Mouse (Mus musculus) layer of hippocampus, postnatal 25 days (tissue): ENCODE measurements around the gene Mrtfa. TPM values are rescaled to one million over a fixed set of nuclear protein-coding genes. Genes with fewer than 3 reads are reported as not detected.

ENCODE experiments used
- DNase-seq, 2 experiments: peaks; one replicate each; pipeline ENCODE4 v3.0.0; 2022; ENCODE audit warnings: mixed read lengths in 2 of 2, low spot score in 1 of 2; ENCODE audit errors: extremely low spot score in 1 of 2
- total RNA-seq, 2 experiments: library from RNA; stranded (reverse); gene quantifications; 2 replicates each; pipeline ENCODE4 v1.2.3; 2021

The Mrtfa gene
- total RNA-seq, 2 experiments from 2014 or later: 89.6 to 94.5 TPM

GRCm38 (mm10) chr15:81073751-81074150 is 116.8 kb downstream of the Mrtfa start:
- no peak for DNase-seq

DNA sequence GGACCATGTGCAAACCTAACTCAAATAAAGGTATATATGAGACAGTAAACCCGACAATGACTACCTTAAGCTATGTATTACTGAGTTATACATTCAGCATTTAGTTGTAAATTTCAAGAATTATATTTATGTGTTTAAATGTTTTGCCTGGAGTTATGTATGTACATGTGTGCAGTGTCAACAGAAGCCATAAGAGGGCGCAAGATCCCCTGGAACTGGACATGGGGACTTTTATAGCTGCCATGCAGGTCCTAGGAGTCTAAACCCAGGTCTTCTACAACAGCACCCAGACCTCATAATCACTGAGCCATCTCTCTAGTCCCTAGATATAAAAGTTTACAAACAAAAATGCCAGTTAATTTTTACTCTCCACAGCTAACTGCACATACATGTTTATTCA is 117.8 kb downstream of the Mrtfa start:
- DNase-seq: no peak

DNA sequence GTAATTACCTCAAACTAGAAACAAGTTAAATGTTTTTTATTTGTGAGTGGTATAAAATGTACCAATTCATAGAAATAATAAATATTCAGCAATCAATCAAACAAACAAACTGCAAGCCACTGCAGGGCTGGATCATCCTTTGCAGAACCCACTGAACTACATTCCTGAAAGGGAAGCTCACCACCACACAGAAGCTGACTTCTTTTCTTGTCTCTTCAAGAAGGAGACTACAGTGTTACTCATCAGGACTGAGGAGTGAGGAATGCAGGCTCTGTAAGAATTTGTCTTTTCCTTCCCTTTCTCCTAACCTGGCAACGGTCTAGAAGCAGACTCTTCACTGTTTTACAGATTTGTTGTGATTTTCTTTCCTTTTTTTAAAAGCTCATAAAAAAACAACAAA is 120.1 kb downstream of the Mrtfa start:
- DNase-seq: no peak

- no peak for DNase-seq
These were observed 121.7 kb downstream of the Mrtfa start for GRCm38 (mm10) chr15:81068641-81069381.

- DNase-seq: no peak
These were observed 122.8 kb downstream of the Mrtfa start for GRCm38 (mm10) chr15:81067761-81068160.

DNA sequence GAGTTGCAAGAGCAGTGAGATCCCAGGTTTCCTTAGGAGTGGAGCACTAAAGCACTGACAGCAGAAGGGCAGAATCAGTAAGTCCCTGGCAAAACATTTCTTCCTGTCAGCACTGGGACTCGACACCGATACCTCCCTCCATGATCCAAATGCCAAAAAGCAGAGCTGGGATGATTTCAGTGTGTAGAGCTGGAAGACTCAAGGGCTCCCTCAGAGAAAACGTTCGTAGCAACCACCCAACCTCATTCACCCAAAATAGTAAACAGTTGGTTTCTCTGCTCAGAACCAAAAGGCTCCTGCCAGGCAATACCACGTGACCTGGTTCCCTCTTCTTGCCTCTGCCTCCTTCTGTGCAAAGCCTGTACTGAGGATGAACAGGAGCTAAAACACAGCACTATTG is 123.6 kb downstream of the Mrtfa start:
- DNase-seq: no peak

GRCm38 (mm10) chr15:81064661-81065060 is 125.9 kb downstream of the Mrtfa start:
- DNase-seq: no peak

- DNase-seq: no peak
These were observed 126.4 kb downstream of the Mrtfa start for GRCm38 (mm10) chr15:81064143-81064542.

GRCm38 (mm10) chr15:81062616-81063015 is 127.9 kb downstream of the Mrtfa start:
- peak in 1 of 2 experiments; percentile 30 for DNase-seq

- DNase-seq: no peak
These were observed 128.4 kb downstream of the Mrtfa start for GRCm38 (mm10) chr15:81062175-81062588.

DNA sequence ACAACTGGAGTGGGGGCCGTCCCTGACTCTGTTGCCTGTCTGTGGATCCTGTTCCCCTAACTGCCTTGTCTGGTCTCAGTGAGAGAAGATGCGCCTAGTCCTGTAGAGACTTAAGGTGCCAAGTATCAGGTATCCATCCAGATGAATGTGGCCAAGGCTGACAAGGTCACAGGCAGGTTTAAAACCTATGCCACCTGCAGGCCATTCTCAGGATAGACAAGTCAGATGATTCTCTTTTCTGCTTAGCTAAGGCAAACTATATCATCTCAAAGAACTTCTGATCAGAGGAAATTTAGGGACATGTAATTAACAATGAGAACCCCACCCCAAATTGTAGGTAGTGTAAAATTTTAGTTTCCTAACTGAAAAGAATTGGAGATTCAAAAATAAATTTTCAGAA is 129.6 kb downstream of the Mrtfa start:
- DNase-seq: no peak

- DNase-seq: no peak
These were observed 132.8 kb downstream of the Mrtfa start for GRCm38 (mm10) chr15:81057736-81058135.

DNA sequence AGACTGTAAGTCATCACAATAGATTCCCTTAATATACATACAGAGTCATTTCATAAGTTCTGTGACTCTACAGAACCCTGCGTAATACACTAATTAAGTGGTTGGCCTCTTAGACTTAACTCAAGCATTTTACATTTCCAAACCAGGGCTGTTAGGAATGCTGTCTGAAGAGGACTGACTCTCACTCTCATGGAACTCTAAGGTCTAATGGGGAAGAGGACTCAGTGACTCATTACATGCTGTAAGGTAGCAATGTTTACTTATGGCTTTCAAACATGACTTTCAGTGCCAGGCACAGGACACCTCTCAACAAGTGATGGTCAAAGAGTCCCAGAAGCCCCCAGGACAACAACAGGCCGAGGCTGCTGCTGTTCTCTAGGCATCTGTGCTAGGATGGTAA is 135.1 kb downstream of the Mrtfa start:
- DNase-seq: no peak

DNA sequence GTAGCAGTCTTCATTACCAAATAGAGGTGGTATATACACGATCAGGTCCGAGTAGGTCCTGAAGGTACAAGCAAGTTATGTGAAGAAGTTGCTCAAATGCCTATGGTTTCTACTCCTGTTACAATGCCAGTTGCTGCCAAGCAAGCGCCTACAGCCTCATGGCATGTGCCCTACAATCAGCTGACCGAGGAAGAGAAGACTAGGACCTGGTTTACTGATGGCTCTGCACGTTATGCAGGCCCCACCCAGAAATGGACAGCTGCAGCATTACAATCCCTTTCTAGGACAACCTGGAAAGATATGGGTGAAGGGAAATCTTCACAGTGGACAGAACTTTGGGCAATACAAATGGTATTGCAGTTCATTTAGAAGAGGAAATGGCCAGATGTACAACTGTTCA is 138.1 kb downstream of the Mrtfa start:
- DNase-seq: no peak

DNA sequence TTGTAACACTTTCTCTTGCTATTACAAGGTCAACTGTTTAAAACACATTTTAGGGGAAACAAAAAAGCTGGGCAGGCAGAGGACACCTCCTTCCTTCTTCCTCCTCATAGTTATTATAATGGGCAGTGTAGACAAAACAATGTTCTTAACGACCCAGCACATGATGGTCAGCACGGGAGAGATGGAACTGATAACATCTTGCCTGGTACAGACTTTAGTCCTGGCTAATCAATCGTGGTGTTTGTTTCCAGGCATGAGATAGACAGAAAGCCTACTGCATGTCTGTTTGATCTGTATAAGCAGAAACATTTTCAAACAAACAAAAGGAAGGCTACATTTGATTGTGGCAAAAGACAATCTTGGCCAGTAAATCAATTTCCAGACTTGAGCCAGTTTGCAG is 140.1 kb downstream of the Mrtfa start:
- no peak for DNase-seq

- peak in 1 of 2 experiments; percentile 36 for DNase-seq
These were observed 141.0 kb downstream of the Mrtfa start for GRCm38 (mm10) chr15:81049401-81050053.

DNA sequence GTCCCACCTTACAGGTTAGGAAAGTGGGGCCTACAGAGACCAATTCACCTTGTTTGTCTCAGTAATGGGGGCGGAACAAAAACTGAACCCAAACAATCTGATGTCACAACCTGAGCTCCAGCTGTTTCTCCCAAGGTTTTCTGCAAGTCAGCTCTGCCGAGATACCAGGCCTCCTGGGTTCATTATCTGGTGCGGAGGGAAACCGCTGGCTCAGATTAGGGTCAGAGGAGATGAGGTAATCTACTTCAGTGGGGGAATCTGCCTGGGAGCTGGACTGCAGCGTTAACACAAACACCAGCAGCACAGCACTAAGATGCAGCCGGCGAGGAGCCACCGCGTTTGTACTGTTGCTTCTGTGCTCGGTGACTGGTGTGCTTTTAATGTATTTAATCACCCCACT is 143.1 kb downstream of the Mrtfa start:
- DNase-seq: no peak

DNA sequence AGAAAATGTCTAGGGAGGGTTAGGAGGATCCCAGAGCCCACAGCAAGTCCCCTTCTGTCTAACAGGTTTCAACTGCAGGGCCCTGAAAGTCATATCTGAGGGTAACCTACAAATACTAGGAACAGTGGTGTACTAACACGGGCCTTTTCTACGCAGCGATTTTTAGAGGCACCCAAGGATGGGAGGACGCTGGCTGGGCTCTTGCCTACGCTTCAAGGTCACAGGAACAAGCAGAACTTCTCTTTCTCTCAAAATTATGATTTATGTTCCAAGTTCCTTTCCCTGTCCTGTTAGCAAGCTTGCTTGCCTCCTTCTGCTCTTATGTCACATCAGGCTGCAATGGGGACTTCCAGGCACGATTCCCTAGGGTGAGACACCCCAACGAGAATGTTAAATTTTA is 144.5 kb downstream of the Mrtfa start:
- DNase-seq: no peak

GRCm38 (mm10) chr15:81045336-81045735 is 145.2 kb downstream of the Mrtfa start:
- DNase-seq: no peak

GRCm38 (mm10) chr15:81044446-81044845 is 146.1 kb downstream of the Mrtfa start:
- DNase-seq: no peak

GRCm38 (mm10) chr15:81042276-81042931 is 148.2 kb downstream of the Mrtfa start:
- no peak for DNase-seq

- DNase-seq: no peak
These were observed 148.8 kb downstream of the Mrtfa start for GRCm38 (mm10) chr15:81041767-81042166.
